Mouse (Mus musculus): ENCODE results near the gene Mex3d.

Gene Mex3d

GRCm38 (mm10) chr10:80386735-80387471, 556 bp downstream of the Mex3d start:
- peak; percentile 41 for DNase-seq (ENCODE audit: low read depth)

DNA sequence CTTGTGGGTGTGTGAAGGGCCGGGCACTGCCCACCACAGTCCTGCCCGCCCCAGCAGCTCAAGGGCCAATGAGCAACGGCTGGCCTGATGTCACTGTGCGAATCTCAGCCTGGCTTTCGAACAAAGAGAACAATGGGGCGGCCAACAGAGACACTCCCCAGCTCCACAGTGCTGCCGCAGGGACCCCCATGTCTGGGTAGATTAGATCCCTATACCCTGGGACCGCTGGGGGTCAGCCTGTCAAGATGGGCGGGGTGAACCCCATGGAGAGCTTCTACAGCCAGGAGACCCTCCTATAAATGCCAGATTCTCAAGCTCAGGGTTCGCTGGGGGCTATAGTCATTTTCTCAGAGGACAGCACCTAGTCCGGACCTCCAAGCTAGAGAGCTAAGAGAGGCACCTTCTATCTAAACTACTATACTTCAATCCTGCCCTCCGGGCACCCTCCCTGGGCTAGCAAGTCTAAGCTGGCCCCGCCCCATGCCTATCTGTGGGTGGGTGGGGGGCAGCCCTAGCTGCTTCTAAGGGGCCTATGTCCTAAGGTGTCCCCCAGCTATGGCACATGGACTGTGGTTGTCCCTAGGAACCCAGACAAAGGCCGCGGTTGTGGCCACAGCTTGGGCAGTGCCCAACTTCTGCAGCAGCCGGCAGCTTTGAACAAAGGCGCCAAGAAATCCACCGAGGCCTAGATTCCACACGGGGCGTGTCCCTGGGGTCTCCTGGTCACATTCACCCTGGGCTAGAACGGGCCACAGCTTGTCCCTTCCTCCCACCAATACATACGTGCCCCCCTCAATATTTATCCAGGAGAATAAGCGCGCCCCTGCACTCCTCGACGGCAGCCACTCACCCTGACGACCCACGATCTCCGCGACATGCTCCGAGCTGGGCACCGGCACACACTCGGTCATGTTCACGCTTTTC, 1.4 kb downstream of the Mex3d start:
- peak; percentile 71 for DNase-seq (ENCODE audit: low read depth)

DNA sequence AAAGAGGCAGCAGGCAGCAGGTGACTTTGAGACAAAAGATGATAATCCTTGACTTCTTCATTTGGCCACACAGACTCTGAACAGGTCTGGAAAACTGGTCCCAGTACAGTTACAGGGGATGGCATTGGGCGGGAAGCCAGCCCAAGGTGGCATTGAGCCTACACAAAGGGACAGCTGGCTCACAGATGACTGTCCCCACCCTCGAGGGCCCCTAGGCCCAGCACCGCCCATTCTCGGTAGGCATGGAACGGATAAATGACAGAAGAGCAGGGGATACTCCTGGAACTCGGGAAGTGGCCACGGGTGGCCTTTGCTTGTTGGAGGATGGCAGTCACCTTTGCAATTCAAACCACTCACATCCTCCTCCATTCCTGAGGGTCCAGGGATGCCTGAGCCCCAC, 2.1 kb downstream of the Mex3d start:
- no peak for DNase-seq (ENCODE audit: low read depth)

DNA sequence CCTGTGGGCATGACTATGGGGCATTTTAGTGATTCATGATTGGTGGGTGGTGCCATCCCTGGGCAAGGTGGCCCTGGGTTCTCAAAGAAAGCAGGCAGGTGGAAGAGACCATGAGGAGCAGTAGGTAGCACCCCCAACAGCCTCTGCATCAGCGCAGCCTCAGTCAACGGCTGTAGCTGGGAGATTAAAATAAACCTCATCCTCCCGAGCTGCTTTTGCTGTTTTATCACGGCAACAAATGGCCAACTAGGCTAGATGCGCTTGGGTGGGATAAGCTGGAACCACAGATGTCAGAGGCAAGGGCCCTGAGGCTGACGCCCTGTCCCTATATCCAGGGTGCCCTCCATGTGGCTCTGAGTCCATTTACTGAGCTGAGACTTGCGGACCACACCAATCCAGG, 2.8 kb downstream of the Mex3d start:
- no peak for DNase-seq (ENCODE audit: low read depth)

DNA sequence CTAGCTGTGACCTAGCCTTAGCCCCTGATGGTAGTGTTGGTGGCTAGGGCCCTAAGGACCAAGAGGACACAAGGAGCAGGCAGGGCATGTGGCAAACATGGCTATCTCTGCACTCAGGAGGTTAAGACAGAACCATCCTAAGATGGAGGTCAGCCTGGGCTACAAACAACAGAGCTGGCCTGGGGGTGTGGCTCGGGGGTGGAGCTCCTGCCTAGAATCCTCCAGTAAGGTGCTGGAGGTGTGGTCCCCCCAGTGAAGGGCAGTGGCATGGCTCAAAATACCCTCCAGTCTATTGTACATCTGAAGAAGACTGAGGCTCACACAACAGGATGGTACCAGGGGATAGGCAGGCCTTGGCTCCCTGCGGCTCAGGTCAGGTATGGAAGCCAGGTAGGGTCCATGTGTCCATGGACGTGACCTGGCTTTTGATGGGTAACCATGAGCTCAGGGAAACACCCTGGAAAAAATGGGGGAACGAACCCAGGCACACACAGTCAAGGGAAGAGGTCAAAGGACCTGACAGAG, 3.3 kb downstream of the Mex3d start:
- DNase-seq (ENCODE audit: low read depth) = peak; percentile 31

- DNase-seq (ENCODE audit: low read depth) = no peak
These were observed 4.0 kb downstream of the Mex3d start for GRCm38 (mm10) chr10:80383431-80383830.

GRCm38 (mm10) chr10:80382641-80383365, 4.7 kb downstream of the Mex3d start:
- no peak for DNase-seq (ENCODE audit: low read depth)

- DNase-seq (ENCODE audit: low read depth) = no peak
These were observed 9.7 kb downstream of the Mex3d start for GRCm38 (mm10) chr10:80377716-80378115.

DNA sequence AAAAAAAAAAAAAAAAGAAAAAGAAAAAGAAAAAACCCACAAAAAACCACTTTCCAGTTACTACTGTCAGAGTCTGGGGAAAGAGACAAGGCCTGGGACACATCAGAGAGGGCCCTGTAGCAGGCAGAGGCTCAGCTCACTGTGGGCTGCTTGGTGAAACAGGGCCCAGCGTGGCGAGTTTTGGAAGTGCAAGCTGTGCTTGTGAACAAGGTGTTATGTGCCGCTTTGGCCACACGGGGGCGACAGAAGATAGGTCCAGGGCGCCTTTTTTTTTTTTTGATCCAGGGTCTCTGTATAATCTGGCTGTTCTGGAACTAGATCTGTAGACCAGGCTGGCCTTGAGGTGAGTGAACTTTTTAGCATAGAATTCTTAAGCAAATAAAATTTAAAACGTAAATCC, 11.3 kb downstream of the Mex3d start:
- peak; percentile 99 for DNase-seq (ENCODE audit: low read depth)

DNA sequence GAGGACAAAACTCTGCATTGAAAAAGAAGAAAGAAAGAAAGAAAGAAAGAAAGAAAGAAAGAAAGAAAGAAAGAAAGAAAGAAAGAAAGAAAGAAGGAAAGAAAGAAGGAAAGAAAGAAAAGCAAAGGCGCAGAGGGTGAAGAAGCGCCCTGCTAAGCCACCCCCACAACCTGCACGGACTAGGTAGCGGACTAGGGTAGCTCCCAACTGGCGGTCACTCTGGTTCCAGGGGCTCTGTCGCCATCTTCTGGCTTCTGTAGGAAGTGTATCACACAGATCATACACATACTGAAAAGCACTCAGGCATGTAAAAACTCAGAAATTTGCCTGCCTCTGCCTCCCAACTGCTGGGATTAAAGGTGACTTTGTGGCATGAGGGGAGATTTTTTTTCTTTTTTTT, 13.4 kb downstream of the Mex3d start:
- DNase-seq (ENCODE audit: low read depth) = peak; percentile 70

- no peak for DNase-seq (ENCODE audit: low read depth)
These were observed 14.8 kb downstream of the Mex3d start for GRCm38 (mm10) chr10:80372706-80373105.

GRCm38 (mm10) chr10:80371983-80372382, 15.5 kb downstream of the Mex3d start:
- no peak for DNase-seq (ENCODE audit: low read depth)

- DNase-seq (ENCODE audit: low read depth) = peak; percentile 67
These were observed 16.0 kb downstream of the Mex3d start for GRCm38 (mm10) chr10:80371411-80371966.

DNA sequence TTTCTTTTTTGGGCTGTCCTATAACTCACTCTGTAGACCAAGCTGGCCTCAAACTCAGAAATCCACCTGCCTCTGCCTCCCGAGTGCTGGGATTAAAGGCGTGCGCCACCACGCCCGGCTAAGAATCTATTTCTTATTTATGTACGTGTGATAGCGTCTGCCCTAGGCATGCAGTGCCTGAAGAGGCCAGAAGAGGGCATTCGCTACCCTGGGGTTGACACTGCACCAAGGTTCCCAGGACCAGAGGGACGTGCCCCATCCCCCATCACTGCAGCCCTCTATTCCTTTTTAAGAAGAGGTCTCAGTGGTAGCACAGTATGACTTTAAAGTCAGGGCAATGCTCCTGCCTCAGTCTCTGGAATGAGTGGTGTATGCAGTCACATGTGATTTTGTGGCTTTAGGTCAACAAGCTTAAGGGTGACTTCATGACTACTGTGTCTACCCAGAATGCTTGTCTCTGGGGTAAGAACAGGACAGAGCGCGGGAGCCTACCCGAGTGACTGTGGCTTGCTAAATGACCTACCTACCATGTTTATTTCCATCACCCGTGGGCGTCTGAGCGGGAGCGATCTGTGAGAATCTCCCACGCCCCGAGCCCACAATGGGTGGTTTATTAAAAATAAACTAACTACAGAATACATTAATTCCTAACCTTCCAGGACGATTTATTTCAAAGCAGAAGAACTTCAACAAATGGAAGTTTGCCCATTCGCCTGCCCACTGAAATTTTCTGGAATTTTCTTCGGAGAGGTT, 17.3 kb downstream of the Mex3d start:
- no peak for DNase-seq (ENCODE audit: low read depth)

- peak; percentile 36 for DNase-seq (ENCODE audit: low read depth)
These were observed 19.1 kb downstream of the Mex3d start for GRCm38 (mm10) chr10:80368392-80368791.

DNA sequence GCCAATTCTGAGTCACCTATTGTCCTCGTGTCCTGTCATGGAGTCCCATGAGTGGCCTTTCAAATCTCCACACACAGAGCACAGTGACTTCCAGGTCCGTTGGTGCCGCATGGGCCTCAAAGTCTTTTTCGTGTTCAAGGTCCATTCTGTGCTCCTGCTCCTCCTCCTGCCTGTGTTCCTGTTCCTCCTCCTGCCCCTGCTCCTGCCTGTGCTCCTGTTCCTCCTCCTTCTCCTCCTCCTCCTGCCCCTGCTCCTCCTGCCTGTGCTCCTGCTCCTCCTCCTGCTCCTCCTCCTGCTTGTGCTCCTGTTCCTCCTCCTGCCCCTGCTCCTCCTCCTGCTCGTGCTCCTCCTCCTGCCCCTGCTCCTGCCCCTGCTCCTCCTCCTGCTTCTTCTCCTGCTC, 19.5 kb downstream of the Mex3d start:
- no peak for DNase-seq (ENCODE audit: low read depth)

- DNase-seq (ENCODE audit: low read depth) = peak; percentile 75
These were observed 21.7 kb downstream of the Mex3d start for GRCm38 (mm10) chr10:80365736-80366135.

GRCm38 (mm10) chr10:80363734-80364133, 23.7 kb downstream of the Mex3d start:
- no peak for DNase-seq (ENCODE audit: low read depth)

GRCm38 (mm10) chr10:80357994-80358639, 29.3 kb downstream of the Mex3d start:
- no peak for DNase-seq (ENCODE audit: low read depth)

DNA sequence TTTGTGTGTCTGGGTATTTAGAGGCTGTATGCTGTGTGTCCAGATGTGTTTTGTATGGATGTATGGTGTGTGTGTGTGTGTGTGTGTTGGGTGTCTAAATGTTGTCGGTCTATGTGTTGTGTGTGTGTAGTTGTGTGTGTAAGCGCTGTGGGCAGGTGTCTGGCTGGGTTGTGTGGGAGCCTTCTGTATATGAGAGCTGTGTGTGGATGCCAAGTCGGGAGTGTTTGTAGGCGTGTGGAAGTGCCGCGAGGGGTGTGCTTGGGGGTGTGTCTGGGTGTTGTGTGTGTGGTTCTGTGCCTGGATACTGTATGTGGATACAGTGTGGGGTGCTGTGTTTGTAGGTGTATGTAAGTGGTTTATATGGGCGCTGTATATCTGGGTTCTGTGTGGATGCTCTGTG, 30.1 kb downstream of the Mex3d start:
- no peak for DNase-seq (ENCODE audit: low read depth)

DNA sequence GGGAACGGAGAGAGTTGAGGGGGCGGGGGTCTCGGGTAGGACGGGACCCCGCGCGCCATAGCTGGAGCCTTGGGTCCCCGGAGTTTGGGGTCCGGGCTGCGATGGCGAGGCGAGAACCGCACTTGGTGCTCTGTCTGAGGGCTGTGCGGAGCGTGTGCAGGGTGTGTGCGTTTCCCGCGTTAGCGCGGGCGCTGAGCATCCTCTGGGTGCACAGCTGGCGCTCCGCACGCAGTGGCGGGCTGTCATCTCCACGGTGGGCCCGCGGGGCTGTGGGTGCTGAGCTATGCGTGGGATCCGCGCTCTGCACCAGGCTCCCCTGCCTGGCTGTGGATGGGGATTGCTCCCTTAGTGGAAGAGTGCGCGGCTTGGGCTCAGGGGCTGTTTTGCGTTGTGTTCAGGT, 30.7 kb downstream of the Mex3d start:
- DNase-seq (ENCODE audit: low read depth) = no peak
